Mouse (Mus musculus) bone marrow macrophage, adult 2 months (primary cell): Measurements from ENCODE around the gene Ms4a4c.
"Not testable (repeated sequence)": the region's sequence is repeated elsewhere in the genome, so short reads cannot be mapped to it uniquely, and the experiment has no call there.

Source experiments
- CTCF ChIP-seq: IDR thresholded peaks from 2 replicates; pipeline ENCODE4 v1.5.1; 2012; ENCODE audit warnings: low read depth, mild to moderate bottlenecking, low read length, moderate library complexity
- POLR2A ChIP-seq: IDR thresholded peaks from 2 replicates; pipeline ENCODE4 v1.6.1; 2012; ENCODE audit warnings: mild to moderate bottlenecking, low read depth, low read length, borderline replicate concordance

- not testable (repeated sequence) for TF ChIP-seq CTCF, POLR2A
Observed at GRCm38 (mm10) chr19:11431209-11431608, 26.6 kb downstream of the Ms4a4c start.
